Mouse (Mus musculus) thymus, postnatal 25 days (tissue): Measurements from ENCODE around the gene C530008M17Rik.

Experiments used
- DNase-seq: peaks from one replicate; pipeline ENCODE4 v3.0.0; 2022

C530008M17Rik gene

GRCm38 (mm10) chr5:76843448-76843847 lies 187.1 kb downstream of the C530008M17Rik start:
- DNase-seq, result peak; percentile 62

DNA sequence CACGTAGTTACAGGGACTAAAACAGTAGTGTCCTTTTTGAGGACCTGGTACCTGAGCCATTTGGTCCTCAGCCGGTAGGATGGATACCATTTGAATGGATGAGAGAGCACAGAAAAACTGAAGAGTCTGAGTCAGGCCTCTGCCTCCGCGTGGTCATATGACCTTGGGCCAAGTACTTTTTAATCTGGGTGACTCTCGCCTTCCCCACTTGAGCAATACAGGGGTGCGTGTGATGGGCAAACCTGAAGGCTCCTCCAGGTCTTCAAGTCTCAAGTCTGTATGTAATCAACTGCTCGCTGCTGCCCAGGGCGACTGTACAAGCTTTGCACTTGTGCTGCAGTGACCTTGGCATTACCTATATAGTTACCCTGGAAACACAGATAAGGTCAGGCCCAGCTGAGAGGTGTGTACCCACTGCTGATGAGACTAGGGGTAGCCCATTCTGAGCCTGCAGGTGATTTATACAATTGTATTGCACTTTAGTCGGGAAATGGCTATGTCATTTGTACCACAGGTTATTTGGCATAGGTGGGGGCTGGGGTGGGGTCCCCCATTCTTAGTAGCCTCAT lies 187.6 kb downstream of the C530008M17Rik start:
- no peak for DNase-seq

GRCm38 (mm10) chr5:76844618-76845186 lies 188.4 kb downstream of the C530008M17Rik start:
- no peak for DNase-seq

GRCm38 (mm10) chr5:76847106-76847505 lies 190.8 kb downstream of the C530008M17Rik start:
- DNase-seq, result no peak

DNA sequence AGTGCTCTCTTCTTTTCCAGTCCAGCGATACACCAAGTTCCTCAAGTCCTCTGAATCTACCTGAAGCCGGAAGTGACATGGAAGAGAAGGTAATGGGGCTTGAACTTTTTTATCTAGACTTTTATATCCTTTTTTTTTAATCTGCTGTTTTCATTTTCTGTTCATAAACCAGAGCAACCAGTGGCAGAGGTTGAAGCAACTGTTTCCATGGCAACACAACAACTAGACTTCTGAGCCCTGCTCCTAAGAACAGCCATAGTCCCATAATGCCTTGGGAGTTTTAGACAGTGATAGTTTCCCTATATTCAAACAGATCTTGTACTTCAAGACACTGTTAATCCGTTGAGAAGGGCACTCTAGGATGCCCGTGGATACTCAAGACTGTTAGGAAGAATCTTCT lies 195.0 kb downstream of the C530008M17Rik start:
- DNase-seq, result no peak

GRCm38 (mm10) chr5:76853549-76853948 lies 197.2 kb downstream of the C530008M17Rik start:
- DNase-seq, result peak; percentile 78

DNA sequence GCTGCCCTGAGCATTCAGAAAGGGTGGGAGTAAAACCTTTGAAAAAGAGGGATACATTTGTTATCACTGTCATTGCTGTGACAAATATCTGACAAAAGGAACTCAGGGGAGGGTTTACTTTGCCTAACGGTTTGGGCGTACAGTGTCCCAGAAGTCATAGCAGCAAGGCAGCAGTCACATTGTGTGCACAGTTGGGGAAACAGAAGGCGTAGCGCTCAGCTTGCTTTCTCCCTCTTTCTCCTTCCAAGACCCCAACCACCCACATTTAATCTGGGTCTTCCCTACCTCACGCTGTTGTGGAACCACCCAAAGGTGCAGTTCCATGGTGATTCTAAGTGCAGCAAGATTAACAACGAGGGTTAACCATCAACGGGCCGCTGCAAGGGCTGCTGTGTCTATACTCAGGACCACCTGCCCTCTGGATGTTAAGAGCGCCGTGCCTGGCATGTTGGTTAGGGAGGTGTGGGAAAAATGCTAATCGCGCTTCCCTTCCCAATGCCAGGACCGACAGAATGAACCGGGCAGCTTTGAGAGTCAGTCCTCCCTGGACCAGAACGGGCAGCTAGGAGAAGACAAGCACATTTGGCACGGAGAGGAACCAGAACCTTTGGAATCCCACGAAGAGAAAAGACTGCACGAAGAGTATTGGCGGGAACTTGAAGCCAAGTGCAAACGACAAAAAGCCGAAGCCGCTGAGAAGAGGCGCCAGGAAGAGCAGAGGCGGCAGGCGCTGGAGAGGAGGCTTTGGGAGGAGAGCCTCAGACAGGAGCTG lies 199.7 kb downstream of the C530008M17Rik start:
- DNase-seq, result no peak

GRCm38 (mm10) chr5:76857103-76858015 lies 201.0 kb downstream of the C530008M17Rik start:
- DNase-seq, result no peak

GRCm38 (mm10) chr5:76858444-76858843 lies 202.1 kb downstream of the C530008M17Rik start:
- DNase-seq, result no peak

DNA sequence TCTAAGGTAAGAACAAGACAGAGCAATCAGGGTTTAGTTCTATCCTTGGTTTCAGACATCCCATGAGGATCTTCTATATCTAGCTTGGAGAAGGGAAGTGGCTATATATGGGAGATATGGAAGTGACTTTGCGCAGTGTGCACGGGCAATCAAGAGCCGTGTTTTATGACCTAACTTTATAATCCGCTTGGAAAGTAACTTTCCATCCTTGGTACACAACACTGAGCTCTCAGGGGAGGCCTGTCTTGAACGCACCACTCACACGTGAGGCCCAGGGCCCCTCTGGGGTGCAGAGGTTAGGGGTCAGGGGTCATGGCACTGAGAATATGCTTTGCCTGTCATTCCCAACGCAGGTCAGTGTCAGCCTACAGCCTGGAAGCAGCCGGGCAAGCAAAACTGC lies 210.5 kb downstream of the C530008M17Rik start:
- no peak for DNase-seq

DNA sequence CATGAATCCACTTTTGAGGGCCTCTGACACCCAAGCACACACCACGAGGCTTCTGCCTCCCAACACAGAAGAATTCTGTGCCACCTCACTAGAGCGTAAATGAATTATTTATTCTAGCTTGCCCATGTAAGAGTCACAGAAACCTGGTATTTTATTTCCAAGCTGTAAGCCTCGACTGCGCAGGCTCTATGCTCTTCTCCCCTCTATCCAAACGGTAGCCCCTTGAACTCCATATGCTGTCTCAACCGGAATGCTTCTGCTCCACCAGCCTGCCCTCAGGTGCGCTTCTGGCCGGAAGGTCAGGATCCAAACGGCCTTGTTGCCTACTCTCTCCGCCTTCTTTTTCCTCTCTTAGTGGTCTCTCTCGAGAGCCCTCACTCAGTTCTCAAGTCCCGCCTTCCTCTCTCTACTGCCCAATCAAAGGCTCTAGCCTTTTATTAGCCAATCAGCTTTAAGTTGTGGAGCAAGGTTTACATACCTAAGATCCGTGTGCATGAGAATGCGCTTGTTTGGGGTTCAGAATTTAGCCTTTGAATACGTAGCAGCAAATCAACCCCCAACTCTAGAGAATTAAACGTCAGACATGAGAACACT lies 212.5 kb downstream of the C530008M17Rik start:
- peak; percentile 62 for DNase-seq

DNA sequence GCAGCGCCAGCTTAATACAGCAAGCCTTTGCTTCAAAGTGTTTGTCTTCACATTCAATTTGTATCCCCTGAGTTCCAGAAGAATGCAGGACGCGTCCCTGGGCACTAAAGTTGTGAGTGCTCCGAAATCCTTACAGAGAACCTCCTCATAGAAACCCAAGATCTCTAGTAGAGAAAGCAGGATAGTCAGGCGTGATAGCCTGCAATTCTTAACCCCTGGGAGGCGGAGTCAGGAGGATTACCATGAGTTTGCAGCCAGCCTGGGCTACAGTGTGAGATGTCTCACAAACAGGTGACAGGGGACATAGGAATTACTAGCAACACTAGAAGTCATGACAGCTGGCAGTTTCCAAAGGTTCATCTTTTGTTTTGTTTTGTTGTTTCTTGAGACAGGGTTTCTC lies 213.2 kb downstream of the C530008M17Rik start:
- DNase-seq, result no peak

DNA sequence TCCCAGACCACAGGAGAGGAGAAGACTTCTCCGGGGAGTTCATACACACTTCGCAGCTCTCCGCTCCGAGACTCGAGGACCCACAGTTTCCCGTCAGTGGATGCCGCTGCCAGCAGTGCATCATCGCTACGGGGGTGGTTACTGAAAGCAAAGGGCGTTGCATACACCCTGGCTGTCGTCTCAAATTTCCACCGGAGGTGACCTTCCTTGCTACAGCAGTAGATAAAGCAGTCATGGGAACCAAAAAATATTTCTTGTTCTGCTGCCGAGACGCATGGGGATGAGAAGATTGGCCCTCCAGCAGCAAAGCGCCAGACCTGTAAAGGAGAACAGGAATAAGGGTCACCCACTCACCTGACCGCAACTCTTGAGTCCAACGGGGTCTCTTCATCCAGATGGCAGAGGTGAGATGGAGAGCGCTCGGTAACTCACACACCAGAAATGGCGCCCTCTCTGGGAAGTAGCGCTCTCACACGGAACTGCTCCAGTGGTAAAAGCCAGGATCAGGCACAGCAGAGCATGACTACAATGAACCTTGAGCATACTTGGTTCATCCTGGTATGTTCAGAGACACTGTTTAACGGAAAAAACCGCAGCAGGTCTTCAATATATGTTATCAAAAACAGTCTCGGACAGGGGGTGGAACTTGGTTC lies 219.9 kb downstream of the C530008M17Rik start:
- no peak for DNase-seq

DNA sequence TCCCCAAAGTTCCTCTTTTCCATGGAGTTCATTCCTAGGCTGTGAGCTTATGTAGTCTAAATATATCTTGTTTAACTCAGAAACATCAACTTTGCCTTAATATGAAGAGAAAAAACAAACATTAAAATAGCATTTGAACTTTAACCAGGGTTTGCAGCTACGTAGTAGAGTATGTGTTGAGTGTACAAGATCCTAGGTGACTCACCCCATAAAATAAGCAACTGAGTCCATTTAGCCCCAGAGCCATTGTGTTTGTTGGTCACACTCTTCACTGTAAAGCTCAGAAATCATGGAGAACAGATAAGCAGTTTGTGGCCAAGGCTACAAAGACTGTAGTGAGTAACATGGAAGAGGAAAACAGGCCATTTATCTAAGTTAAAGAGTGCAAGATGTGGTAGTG lies 227.8 kb downstream of the C530008M17Rik start:
- DNase-seq, result no peak

DNA sequence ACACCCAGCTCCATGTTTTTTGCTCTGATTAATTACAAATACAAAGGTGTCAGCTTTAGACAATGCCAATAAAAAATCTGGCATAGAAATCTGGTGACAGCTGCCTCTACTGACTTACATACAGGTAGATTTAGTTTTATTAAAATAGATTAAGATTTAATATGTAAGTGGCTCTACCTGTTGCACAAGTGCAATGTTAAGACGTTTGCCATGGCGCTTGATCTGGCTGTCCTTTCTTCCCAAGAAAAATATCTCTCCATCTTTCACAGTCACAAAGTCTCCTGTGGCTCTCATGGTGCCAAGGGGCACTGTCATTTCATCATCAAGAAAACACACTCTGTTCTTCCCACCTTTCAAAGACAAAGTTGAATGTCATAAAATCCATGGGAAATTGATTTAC lies 230.7 kb downstream of the C530008M17Rik start:
- DNase-seq, result no peak

- no peak for DNase-seq
Measured at GRCm38 (mm10) chr5:76892608-76893007, 236.3 kb downstream of the C530008M17Rik start.

DNA sequence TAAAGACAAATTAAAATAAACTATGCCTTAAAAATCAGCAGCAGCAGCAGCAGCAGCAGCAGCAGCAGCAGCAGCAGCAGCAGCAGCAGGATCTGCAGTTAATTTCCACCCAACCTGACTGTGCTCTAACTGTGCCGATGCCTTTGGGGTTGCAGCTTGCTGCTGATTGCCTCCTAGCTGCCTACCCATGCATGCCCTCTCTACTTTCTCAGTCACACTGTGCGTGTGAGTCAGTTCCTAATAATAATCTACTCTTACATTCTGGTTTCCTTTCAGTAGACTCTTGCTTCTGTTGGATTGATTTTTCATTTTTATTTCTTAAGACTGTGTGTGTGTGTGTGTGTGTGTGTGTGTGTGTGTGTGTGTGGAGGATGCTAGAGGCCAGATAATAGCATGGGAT lies 236.8 kb downstream of the C530008M17Rik start:
- DNase-seq, result no peak

GRCm38 (mm10) chr5:76902131-76902530 lies 245.8 kb downstream of the C530008M17Rik start:
- DNase-seq, result no peak

- no peak for DNase-seq
Measured at GRCm38 (mm10) chr5:76904713-76905404, 248.5 kb downstream of the C530008M17Rik start.

- DNase-seq, result peak; percentile 96
Measured at GRCm38 (mm10) chr5:76905405-76906154, 249.3 kb downstream of the C530008M17Rik start, which contains the start of gene Aasdh. Gene Aasdh, minus strand, starts transcription at chr5:76905514.

DNA sequence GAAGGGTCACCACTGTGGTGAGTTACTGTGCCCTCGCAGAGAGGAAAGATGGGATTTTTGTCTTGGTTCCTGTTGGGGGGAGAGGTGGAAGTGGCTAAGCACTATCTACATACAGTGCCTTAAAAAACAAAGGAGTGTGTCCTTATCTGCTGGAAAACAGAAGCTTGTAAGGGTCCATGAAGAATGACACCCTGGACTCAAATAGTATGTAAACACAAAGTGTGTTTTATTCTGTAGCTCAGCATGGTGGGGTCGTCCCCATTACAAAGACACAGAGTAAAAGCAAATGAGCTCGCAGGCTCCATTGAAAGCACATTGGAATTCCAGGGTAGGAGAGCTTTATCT lies 249.8 kb downstream of the C530008M17Rik start:
- DNase-seq, result no peak
